Comparison of ENCODE assay signal across 10 mouse cellular contexts in genomic region chr5:65242740-65243139, GRCm38 (mm10). TPM values are rescaled to one million over a fixed set of nuclear protein-coding genes. Genes with fewer than 3 reads are reported as not detected.
DNase-seq lines count a peak whose midpoint lies in the region; ATAC-seq and TF ChIP-seq lines count a peak whose summit lies in the region.
"Had no signal": no experiment of that assay in that cellular context is flagged by ENCODE, and none has a peak within 500 bp of the region (broad histone marks: within the 10 kb centered on the region; RNA-seq: fewer than 3 reads in every experiment).

No protein-coding gene starts in this region.

- TF ChIP-seq EP300 in heart, adult 2 months (IDR thresholded peaks at IDR 0.05; ENCODE audit: insufficient read depth, low read depth, low read length), result no peak

- H3K9me3 ChIP-seq in neural tube, embryonic 15.5 days (replicated peaks), result no peaks in the 10 kb centered on the region
- H3K9me3 ChIP-seq: embryonic facial prominence, embryonic 12.5 days; stomach, embryonic 15.5 days had no signal

- no peaks in the 10 kb centered on the region for H3K79me2 ChIP-seq in heart, adult 2 months (replicated peaks; ENCODE audit: control insufficient read depth, insufficient read depth, low read length)

- no peak overlapping the region for H3K9ac ChIP-seq in heart, adult 2 months (ENCODE audit: low read depth, low read length)
- H3K9ac ChIP-seq in neural tube, embryonic 15.5 days (replicated peaks), result no peak overlapping the region
- H3K9ac ChIP-seq: embryonic facial prominence, embryonic 12.5 days; stomach, embryonic 15.5 days had no signal

- WGBS in heart, adult 2 months, result 51% methylated on average over 5 of the region's 5 CpGs
- 66% methylated on average over 5 of the region's 5 CpGs for WGBS in neural tube, embryonic 15.5 days

- no peak overlapping the region for H3K27ac ChIP-seq in heart, adult 2 months
- H3K27ac ChIP-seq in neural tube, embryonic 15.5 days (replicated peaks), result no peak overlapping the region
- H3K27ac ChIP-seq: embryonic facial prominence, embryonic 12.5 days; stomach, embryonic 15.5 days had no signal

- TF ChIP-seq CTCF in heart, adult 2 months (IDR thresholded peaks at IDR 0.05), result peak; percentile 58

- H3K4me2 ChIP-seq in neural tube, embryonic 15.5 days, result no peak overlapping the region
- H3K4me2 ChIP-seq: embryonic facial prominence, embryonic 12.5 days; stomach, embryonic 15.5 days had no signal

- no peak for ATAC-seq in neural tube, embryonic 15.5 days (ENCODE audit: low FRiP score)

- intact Hi-C loops in heart, adult 2 months (cut with DNase I), result loop anchor here (1.0 to 2.0 kb wide), 2 partner anchors 167 to 240 kb away; no protein-coding TSS in a partner anchor
- intact Hi-C loops in heart, postnatal 25 days (cut with DNase I), result loop anchor here (10.0 kb wide), 1 partner anchor 358 kb away; no protein-coding TSS in a partner anchor
- intact Hi-C loops in heart, postnatal 36 days (cut with DNase I), result loop anchor here (10.0 kb wide), 1 partner anchor 358 kb away; no protein-coding TSS in a partner anchor

- no peaks in the 10 kb centered on the region for H3K4me1 ChIP-seq in heart, adult 2 months (ENCODE audit: control insufficient read depth, insufficient read depth, low read length)
- peaks cover 3% of the 10 kb centered on the region; the same call in 1 of the 2 replicates for H3K4me1 ChIP-seq in neural tube, embryonic 15.5 days
- H3K4me1 ChIP-seq: embryonic facial prominence, embryonic 12.5 days; stomach, embryonic 15.5 days had no signal

- no peak for DNase-seq in heart, adult 2 months
- DNase-seq in heart, postnatal 25 days (ENCODE audit: low spot score), result no peak
- peak; percentile 16 for DNase-seq in neural tube, embryonic 10.5 days (ENCODE audit: extremely low spot score, low spot score)
- DNase-seq in c-Kit-positive CD71-negative TER-119-negative erythroid progenitor cells, embryonic 14.5 days (ENCODE audit: low read depth), result peak; percentile 25
- peak; percentile 12 to 23 for DNase-seq in heart, postnatal 36 days
- peak; percentile 79 for DNase-seq in retina, postnatal 1 day
- DNase-seq in right cerebral cortex, adult 18-20 months, result no peak

- no peaks in the 10 kb centered on the region for H3K36me3 ChIP-seq in heart, adult 2 months (ENCODE audit: control insufficient read depth, insufficient read depth, low read length)
- peaks cover 33% of the 10 kb centered on the region for H3K36me3 ChIP-seq in neural tube, embryonic 15.5 days
- H3K36me3 ChIP-seq: stomach, embryonic 15.5 days had no signal

- TF ChIP-seq POLR2A in heart, adult 2 months (IDR thresholded peaks at IDR 0.05; ENCODE audit: insufficient read depth, low read depth, low read length), result no peak

- H3K4me3 ChIP-seq in heart, adult 2 months, result no peak overlapping the region
- H3K4me3 ChIP-seq in neural tube, embryonic 15.5 days (replicated peaks), result no peak overlapping the region
- H3K4me3 ChIP-seq: embryonic facial prominence, embryonic 12.5 days; stomach, embryonic 15.5 days had no signal

- H3K27me3 ChIP-seq in heart, adult 2 months (ENCODE audit: control insufficient read depth, insufficient read depth, low read length), result no peaks in the 10 kb centered on the region
- no peaks in the 10 kb centered on the region for H3K27me3 ChIP-seq in neural tube, embryonic 15.5 days (replicated peaks)
- H3K27me3 ChIP-seq: embryonic facial prominence, embryonic 12.5 days; stomach, embryonic 15.5 days had no signal

RNA-seq across cellular contexts. Expression of gene Wdr19, which starts 43.2 kb away (rescaled TPM):
- total RNA-seq in heart, adult 2 months (2021), result 1 to 10 TPM; 1.2 to 1.9 TPM
- 1.4 and 1.7 TPM in 2 replicates for polyA plus RNA-seq in heart, adult 2 months (2012; rRNA removed)
- total RNA-seq in heart, postnatal 25 days (2021), result 1 to 10 TPM; 2.1 TPM
- polyA plus RNA-seq in neural tube, embryonic 15.5 days (2015; fragmentation: Nextera tagmentation; extraction: Ambion mirVana), result 10.3 and 10.7 TPM in 2 replicates
- total RNA-seq in heart, postnatal 36 days (2021), result 1 to 10 TPM; 1.6 to 1.7 TPM

Comparison
In these comparisons a context has a peak if more than half of its experiments do, and no peak if none do; other contexts are left out.
1. DNase-seq: peak in neural tube, embryonic 10.5 days (single experiment), c-Kit-positive CD71-negative TER-119-negative erythroid progenitor cells, embryonic 14.5 days (single experiment), heart, postnatal 36 days (2 of 2) and retina, postnatal 1 day (single experiment); none in heart, adult 2 months (0 of 2), heart, postnatal 25 days (single experiment) and right cerebral cortex, adult 18-20 months (single experiment).